Mouse (Mus musculus) ES-Bruce4 (cell line): ENCODE measurements at regions not wholly inside any gene's neighbourhood (a gene's known extent, or its start where the extent isn't known, plus 50 kb on each side); places are given as distances from the start of the nearest gene placed in this dataset.

ENCODE experiments used
- CTCF ChIP-seq: IDR thresholded peaks from one replicate; pipeline ENCODE4 v1.8.1; 2011; ENCODE audit warnings: low read depth, low read length
- POLR2A ChIP-seq: IDR thresholded peaks from one replicate; pipeline ENCODE4 v1.8.1; 2011; ENCODE audit warnings: low read length; ENCODE audit not compliant: insufficient read depth

GRCm38 (mm10) chr2:159866391-159866790, 467.6 kb downstream of the Gm826 start:
- TF ChIP-seq CTCF (no peak), POLR2A (no peak)
